Mouse (Mus musculus) erythroblast, embryonic 14.5 days (primary cell): Measurements from ENCODE around the gene Actbl2.

Experiments used
- GATA1 ChIP-seq: IDR thresholded peaks from 2 replicates; pipeline ENCODE4 v1.6.1; 2012; ENCODE audit warnings: low read length, inconsistent platforms, mixed read lengths
- TAL1 ChIP-seq: IDR thresholded peaks from 3 replicates; pipeline ENCODE4 v1.6.1; 2012; ENCODE audit warnings: low read length, inconsistent platforms, mixed read lengths

DNA sequence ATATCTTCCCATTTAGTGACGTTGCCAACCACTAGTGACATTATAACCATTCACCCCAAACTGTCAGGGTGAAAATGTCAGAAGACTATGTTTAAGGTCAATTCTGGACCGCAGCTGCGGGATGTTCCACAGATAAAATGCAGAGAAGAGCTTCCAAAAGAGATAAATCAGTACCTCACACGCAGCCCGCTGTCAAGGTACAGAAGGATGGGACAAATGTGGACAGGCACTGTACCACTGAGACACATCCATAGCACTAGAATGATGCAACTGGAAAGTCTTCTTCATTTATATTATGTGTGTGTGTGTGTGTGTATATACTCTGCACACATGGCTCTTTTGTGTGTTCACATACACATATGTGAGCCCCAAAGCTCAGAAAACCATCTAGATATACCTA lies 49.9 kb downstream of the Actbl2 start:
- no peak for TF ChIP-seq TAL1
- TF ChIP-seq GATA1 = no peak
